Mouse (Mus musculus): ENCODE results near the gene Sptbn1. TPM values are rescaled to one million over a fixed set of nuclear protein-coding genes. Genes with fewer than 3 reads are reported as not detected.

Sptbn1 gene
- 100 to 1,000 TPM; 527 to 592 TPM for total RNA-seq (2021)

DNA sequence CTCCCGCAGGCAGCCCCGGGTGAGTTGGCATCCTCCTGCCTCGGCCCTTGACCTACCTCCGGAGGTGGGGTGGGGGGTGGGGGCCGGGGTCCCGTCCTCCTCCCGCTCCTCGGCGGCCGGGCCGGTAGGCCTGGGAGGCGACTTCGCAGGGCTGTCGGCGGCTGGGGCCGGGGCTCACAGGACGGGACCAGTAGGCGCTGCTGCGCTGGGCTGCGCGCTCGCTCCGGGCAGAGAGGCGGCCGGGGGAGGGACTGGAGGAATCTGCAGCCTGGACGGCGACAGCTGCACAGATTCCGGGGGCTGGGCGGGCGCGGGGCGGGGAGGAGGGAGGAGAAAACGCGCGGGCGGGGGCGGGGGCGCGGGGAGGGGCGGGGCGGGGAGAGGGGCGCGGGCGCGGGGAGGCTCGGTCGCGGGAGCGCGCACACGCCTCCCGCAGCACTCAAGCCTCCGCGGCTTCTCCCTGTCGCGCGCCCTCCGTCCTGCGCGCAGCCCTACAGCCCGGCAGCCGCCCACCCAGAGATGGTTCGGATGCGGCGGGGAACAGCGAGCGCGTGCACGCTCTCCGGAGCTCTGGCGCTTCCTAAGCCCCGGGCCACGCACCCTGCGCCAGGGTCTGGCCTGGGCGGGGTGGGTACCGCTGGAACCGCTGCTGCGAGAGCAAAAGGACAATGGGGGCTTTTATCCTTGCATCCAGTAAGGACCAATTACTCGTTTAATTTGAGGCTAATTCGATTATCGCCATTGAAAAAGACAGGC, at the start of gene Sptbn1:
TSS of gene Sptbn1 (minus strand) at position 284 of the 756 bp plus-strand sequence.
- intact Hi-C loops (cut with DNase I), result loop anchor here (1.0 to 10.0 kb wide), 6 partner anchors 22 to 381 kb away; partner anchors contain the start of genes 4930505A04Rik and Acyp2
- peak; percentile 92 to 93 for DNase-seq

DNA sequence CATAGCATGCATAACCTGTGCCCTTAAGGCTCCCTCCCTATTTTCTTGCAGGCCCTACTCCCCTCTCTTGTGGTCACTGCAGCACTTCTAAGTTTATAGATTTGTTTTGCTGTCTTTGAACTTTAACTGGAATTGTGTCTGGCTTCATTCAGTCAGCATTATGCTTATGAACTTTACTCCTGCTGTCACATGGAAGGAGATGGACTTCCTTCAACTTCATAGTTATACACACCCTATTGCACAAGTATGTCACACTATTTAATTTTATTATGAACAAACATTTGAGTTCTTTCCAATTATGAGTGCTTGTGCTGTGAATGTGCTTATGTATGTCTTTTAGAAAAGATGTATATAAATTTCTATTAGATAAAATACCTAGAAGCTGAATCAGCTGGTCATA, 26.3 kb upstream of the Sptbn1 start:
- intact Hi-C loops (cut with DNase I), result loop anchor here (5.0 to 10.0 kb wide), 2 partner anchors 178 to 221 kb away; partner anchors contain the start of gene 4930505A04Rik
- no peak for DNase-seq

DNA sequence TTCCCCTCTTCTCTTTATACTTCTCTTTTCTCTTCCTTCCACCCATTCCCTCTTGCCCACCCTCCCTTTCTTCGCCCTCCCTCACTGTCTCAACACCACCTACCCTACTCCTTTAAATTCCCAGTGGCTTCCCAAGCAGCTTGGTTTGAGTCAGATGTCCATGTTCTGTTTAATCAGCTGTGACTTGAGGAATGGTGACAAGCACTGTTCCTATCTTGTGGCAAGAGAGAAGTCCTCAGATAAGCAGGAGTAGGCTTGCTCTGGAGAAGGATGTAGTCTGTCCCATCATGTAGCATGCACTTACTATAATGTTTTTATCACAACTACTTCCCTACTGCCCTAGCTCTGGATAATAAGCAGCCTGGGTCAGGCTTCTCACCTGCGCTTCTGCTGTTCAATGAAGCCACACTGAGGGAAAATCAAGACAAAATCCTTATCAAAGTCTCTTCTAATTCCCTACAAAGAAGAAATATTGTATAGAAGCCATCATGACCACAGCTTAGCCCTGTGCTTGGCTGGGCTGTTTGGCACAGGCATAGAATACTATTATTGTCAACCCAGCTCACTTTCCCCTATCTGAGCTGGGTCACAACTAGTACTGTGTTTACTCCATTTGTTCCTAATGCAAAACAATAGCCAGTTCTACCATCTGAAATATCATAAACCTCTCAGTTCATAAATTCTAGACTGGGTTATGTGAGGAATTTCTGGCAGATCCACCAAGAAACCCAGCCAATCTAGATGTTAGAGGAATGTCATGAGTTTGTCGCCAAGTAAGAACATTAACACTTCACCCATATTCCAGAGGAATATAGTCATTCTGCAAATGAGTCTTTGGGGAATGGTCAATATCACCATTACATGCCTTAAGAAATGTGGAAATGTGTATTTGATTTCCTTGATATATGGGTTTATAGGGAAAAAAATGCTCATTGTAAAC, 24.5 kb upstream of the Sptbn1 start:
- intact Hi-C loops (cut with DNase I), result loop anchor here (5.0 to 10.0 kb wide), 2 partner anchors 180 to 222 kb away; partner anchors contain the start of gene 4930505A04Rik
- no peak for DNase-seq

- intact Hi-C loops (cut with DNase I), result loop anchor here (2.0 to 10.0 kb wide), 3 partner anchors 74 to 224 kb away; partner anchors contain the start of gene 4930505A04Rik
- DNase-seq, result peak; percentile 72 to 74
Measured at GRCm38 (mm10) chr11:30291155-30291554, 23.2 kb upstream of the Sptbn1 start.

- peak; percentile 45 to 68 for DNase-seq
- intact Hi-C loops (cut with DNase I), result loop anchor here (1.0 to 10.0 kb wide), 4 partner anchors 21 to 225 kb away; partner anchors contain the start of genes 4930505A04Rik and Sptbn1
Measured at GRCm38 (mm10) chr11:30289470-30290431, 21.8 kb upstream of the Sptbn1 start.

DNA sequence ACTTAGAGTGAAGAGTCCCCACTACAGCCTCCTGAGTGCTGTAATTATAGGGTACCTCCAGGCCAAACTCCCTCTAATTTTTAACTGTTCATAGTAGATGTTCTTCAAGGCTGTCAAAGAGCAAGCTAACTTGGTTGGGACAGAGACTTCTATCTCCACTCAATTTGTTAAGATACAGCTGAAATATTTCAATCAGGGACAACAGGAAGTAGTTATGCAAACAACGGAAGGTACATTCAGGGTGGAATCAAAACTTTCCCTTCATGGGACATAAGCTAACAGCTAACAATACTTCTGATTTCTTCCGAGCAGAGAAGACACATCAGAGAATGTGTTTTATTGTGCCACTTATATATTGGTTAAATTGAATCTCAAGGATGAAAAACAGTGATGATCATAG, 20.1 kb upstream of the Sptbn1 start:
- intact Hi-C loops (cut with DNase I), result no loop called here
- DNase-seq, result no peak

GRCm38 (mm10) chr11:30283710-30284109, 15.7 kb upstream of the Sptbn1 start:
- DNase-seq, result peak; percentile 66 to 67
- intact Hi-C loops (cut with DNase I), result no loop called here

GRCm38 (mm10) chr11:30281096-30281495, 13.1 kb upstream of the Sptbn1 start:
- intact Hi-C loops (cut with DNase I), result no loop called here
- DNase-seq, result no peak

- DNase-seq, result peak; percentile 68 to 70
- intact Hi-C loops (cut with DNase I), result no loop called here
Measured at GRCm38 (mm10) chr11:30279278-30279677, 11.3 kb upstream of the Sptbn1 start.

DNA sequence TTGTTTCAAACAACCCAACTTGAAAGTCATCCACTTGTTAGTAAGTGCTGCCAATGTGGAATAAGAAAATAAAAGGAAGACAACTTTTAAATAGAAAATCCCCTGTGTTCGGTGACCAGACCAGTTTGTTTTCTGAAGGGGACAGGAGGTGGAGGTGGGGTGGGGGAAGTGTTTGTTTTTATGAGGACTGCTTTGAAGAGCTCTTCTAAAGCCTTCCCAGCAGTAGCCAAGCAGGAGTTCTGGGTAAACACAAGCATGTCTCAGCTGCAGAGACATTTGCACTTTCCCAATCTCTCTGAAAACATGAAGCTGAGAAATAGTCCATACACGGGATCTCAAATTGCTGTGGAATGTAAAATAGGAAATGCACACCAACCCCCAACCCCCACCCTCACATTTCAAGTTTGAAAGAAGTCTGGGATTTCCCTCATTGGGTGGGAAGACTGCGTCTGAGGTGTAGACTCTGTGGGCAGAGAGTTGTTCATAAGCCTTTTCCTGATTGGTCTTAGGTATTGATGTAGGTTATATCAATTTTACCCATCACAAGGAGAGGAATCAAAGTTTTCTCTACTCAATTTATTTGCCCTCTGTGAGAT, 7.6 kb upstream of the Sptbn1 start:
- DNase-seq, result no peak
- intact Hi-C loops (cut with DNase I), result no loop called here

DNA sequence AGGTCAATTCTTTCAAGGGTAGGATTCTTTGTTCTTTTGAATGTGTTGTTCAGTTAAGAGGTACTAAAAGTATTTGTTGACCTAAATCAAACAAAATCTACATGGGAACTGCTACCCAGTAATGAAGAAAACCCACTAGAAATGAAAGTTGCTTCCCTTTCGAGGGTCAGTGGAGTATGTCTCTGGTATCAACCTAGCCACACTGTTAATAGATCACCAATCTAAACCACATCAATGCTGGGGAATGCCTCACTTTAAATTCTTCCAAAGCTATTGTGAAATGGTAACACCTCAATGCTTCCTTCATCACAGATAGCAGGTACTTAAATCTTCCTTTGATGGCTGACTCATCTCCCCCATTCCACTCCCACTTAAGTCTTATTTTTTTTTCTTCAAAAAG, 1.5 kb upstream of the Sptbn1 start:
- intact Hi-C loops (cut with DNase I), result loop anchor here (2.0 to 10.0 kb wide), 4 partner anchors 37 to 245 kb away; partner anchors contain the start of gene 4930505A04Rik

GRCm38 (mm10) chr11:30268648-30269375, 837 bp upstream of the Sptbn1 start:
- DNase-seq, result peak in 1 of 2 experiments; percentile 66
- intact Hi-C loops (cut with DNase I), result loop anchor here (1.0 to 10.0 kb wide), 5 partner anchors 21 to 246 kb away; partner anchors contain the start of gene 4930505A04Rik

More for the DNA sequence above, 1.5 kb upstream of the Sptbn1 start:
- no peak for DNase-seq

DNA sequence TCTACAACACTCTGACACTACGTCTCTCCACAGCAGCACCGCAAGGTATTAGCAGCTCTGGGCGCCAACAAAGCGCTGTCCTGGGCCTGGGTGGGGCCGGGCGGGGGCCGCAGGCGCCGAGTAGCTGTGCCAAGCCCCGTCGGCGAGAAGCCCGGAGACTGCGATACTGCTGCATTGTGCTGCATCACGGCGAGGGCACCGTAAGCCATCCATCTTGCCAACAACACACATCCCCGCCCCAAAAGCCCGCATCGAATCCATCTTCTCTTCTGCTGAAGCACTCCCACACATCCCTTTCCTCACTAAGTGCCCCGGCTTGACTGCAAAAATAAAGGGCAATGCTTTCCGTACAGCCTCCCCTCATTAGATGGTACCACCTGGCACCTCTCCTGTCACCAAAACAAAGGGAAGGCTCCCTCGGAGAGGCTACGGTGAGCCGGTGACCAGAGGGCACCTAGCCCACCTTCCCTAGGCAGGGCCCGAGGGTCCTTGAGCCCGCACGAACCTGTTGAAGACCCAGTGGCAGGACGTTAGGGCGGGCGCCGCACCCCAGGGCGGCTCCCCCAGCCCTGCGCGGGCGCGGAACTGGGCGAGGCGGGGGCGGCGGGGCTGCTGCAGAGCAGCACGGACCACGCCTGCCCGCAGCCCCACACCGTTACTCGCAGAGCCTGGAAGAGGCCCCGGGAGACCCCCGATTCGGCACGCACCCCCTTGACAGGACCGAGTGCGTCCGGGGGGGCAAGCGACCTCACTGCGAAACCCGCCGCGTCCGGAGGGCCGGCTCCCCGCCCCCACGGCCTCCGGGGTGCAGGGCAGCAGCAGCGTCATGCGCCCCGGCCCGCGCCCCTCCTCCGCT, 711 bp downstream of the Sptbn1 start:
- intact Hi-C loops (cut with DNase I), result loop anchor here (2.0 to 10.0 kb wide), 3 partner anchors 35 to 382 kb away; partner anchors contain the start of gene Acyp2
- DNase-seq, result peak; percentile 65 to 80

DNA sequence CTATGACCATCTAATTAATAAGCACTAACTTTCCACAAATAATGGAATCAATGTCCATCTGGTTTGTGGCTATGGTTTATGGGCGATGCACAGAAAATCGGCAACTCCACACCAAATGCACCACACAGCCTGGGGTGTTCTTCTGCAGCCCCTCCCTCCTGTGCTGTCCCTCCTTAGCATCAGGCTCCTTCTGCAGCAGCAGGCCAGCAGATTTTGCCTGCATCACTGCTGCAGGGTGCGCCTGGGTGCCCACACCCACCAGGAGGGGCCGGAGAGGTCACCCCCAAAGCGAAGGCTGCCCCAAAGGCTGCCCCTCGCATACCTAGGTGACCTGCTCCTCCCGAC, 1.3 kb downstream of the Sptbn1 start:
- intact Hi-C loops (cut with DNase I), result loop anchor here (2.0 to 10.0 kb wide), 3 partner anchors 34 to 382 kb away; partner anchors contain the start of gene Acyp2

GRCm38 (mm10) chr11:30265666-30266065, 2.3 kb downstream of the Sptbn1 start:
- intact Hi-C loops (cut with DNase I), result loop anchor here (2.0 to 10.0 kb wide), 3 partner anchors 33 to 383 kb away; partner anchors contain the start of gene Acyp2
- no peak for DNase-seq

More for the DNA sequence above, 1.3 kb downstream of the Sptbn1 start:
- no peak for DNase-seq

GRCm38 (mm10) chr11:30263627-30264026, 4.3 kb downstream of the Sptbn1 start:
- DNase-seq, result no peak
- intact Hi-C loops (cut with DNase I), result loop anchor here (2.0 to 10.0 kb wide), 3 partner anchors 19 to 251 kb away; no protein-coding TSS in a partner anchor

DNA sequence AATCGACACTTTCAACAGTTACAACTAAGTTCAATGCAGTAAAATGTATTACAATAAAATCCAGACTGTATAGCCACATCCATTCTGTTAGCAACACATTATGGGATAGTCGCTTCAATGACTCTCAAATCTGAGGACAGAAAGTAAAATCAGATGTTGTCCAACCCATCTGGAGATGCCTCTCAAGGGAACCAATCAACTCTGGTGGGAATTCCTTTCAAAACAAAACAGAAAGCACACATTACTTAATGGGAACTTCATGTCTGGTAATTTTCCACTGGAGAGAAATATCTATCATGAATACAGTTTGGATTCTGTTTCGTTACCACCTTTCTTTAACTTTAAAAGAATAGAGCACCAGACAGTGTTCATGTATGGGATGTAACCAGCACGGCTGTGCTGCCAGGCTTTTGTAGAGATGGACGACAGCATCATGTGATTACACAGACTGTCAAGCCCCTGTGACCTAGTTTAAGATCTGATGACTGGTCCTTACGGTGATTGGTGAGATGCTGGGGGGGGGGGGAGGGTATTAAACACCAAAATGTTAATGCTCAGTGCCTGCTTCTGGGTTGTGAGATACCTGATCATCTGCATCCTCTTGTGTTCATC, 9.1 kb downstream of the Sptbn1 start:
- intact Hi-C loops (cut with DNase I), result no loop called here
- DNase-seq, result no peak
